Mouse (Mus musculus) urinary bladder, postnatal 14 days (tissue): ENCODE results near the gene Cgn.
A peak's percentile ranks its signal among the peaks of the same experiment; 100 is the strongest.

ENCODE experiments used
- DNase-seq: peaks from one replicate; pipeline ENCODE4 v3.0.0; 2021; ENCODE audit warnings: low spot score

Cgn gene

GRCm38 (mm10) chr3:94786367-94786835 lies at the start of gene Cgn:
TSS of gene Cgn (minus strand) at chr3:94786492.
- peak; percentile 95 for DNase-seq

- DNase-seq, result no peak
Observed at GRCm38 (mm10) chr3:94835396-94835795, 49.1 kb upstream of the Cgn start.

- no peak for DNase-seq
Observed at GRCm38 (mm10) chr3:94833358-94833757, 47.1 kb upstream of the Cgn start.

GRCm38 (mm10) chr3:94832701-94833100 lies 46.4 kb upstream of the Cgn start:
- DNase-seq, result no peak

- no peak for DNase-seq
Observed at GRCm38 (mm10) chr3:94832100-94832499, 45.8 kb upstream of the Cgn start.

GRCm38 (mm10) chr3:94824110-94824509 lies 37.8 kb upstream of the Cgn start:
- no peak for DNase-seq

- no peak for DNase-seq
Observed at GRCm38 (mm10) chr3:94822082-94822481, 35.8 kb upstream of the Cgn start.

- peak; percentile 33 for DNase-seq
Observed at GRCm38 (mm10) chr3:94821008-94821638, 34.8 kb upstream of the Cgn start.

GRCm38 (mm10) chr3:94819452-94820425 lies 33.4 kb upstream of the Cgn start:
- no peak for DNase-seq

GRCm38 (mm10) chr3:94817731-94818130 lies 31.4 kb upstream of the Cgn start:
- no peak for DNase-seq

GRCm38 (mm10) chr3:94815603-94816002 lies 29.3 kb upstream of the Cgn start:
- no peak for DNase-seq

- no peak for DNase-seq
Observed at GRCm38 (mm10) chr3:94814663-94815062, 28.4 kb upstream of the Cgn start.

GRCm38 (mm10) chr3:94814063-94814462 lies 27.8 kb upstream of the Cgn start:
- DNase-seq, result no peak

- peak; percentile 10 for DNase-seq
Observed at GRCm38 (mm10) chr3:94813651-94814050, 27.4 kb upstream of the Cgn start.

GRCm38 (mm10) chr3:94811628-94812027 lies 25.3 kb upstream of the Cgn start:
- peak; percentile 24 for DNase-seq

GRCm38 (mm10) chr3:94808296-94808695 lies 22.0 kb upstream of the Cgn start:
- DNase-seq, result no peak

- DNase-seq, result no peak
Observed at GRCm38 (mm10) chr3:94804976-94805375, 18.7 kb upstream of the Cgn start.

- peak; percentile 33 for DNase-seq
Observed at GRCm38 (mm10) chr3:94804146-94804545, 17.9 kb upstream of the Cgn start.

GRCm38 (mm10) chr3:94796181-94796580 lies 9.9 kb upstream of the Cgn start:
- DNase-seq, result no peak

GRCm38 (mm10) chr3:94795596-94796140 lies 9.4 kb upstream of the Cgn start:
- no peak for DNase-seq

- DNase-seq, result no peak
Observed at GRCm38 (mm10) chr3:94794359-94794758, 8.1 kb upstream of the Cgn start.

- DNase-seq, result no peak
Observed at GRCm38 (mm10) chr3:94793672-94794071, 7.4 kb upstream of the Cgn start.

GRCm38 (mm10) chr3:94792258-94792657 lies 6.0 kb upstream of the Cgn start:
- no peak for DNase-seq
